Mouse (Mus musculus) lung, adult 2 months (tissue): ENCODE measurements around the gene Sun2.

Experiments used
- CTCF ChIP-seq: fragments of 200-500 bp; IDR thresholded peaks from 2 replicates; pipeline ENCODE4 v1.5.1; 2011; ENCODE audit warnings: mild to moderate bottlenecking, low read length, control low read depth; ENCODE audit not compliant: insufficient read depth
- POLR2A ChIP-seq: fragments of 200-500 bp; IDR thresholded peaks from 2 replicates; pipeline ENCODE4 v1.6.1; 2011; ENCODE audit warnings: low read depth, mild to moderate bottlenecking, control low read depth, low read length, borderline replicate concordance; ENCODE audit errors: extremely low read depth

- TF ChIP-seq CTCF (no peak), POLR2A (no peak)
These were observed 28.4 kb upstream of the Sun2 start for GRCm38 (mm10) chr15:79770629-79771240.
